In the genomic region with DNA sequence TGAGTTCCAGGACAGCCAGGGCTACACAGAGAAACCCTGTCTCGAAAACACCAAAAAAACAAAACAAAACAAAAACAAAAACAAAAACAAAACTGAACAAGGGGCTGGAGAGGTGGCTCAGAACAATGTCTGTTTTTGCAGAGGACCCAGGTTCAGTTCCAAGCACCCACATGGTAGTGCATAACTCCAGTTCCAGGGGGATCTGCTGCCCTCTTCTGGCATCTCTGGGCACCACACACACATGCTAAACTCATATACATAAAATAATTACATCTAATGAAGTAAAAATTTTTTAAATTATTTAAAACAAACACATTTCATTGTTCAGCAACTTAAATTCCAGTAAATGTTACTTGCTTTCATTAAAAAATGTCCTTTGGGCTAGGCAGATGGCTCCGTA, we compare ENCODE assay signal across 1 mouse cellular context.
TF ChIP-seq lines count a peak whose summit lies in the region.

No protein-coding gene starts in this region.

TF ChIP-seq in MEL, 35 proteins besides CTCF, POLR2A, EP300 and RAD21:
- TF ChIP-seq MYC (IDR thresholded peaks at IDR 0.05; ENCODE audit: low read depth, low read length), result peak; percentile 62; the same call in 1 of the 2 replicates
- TF ChIP-seq SIN3A (IDR thresholded peaks at IDR 0.05; ENCODE audit: low read length), result no peak
- no peak for TF ChIP-seq ZC3H11A (IDR thresholded peaks at IDR 0.05; ENCODE audit: low read depth, low read length)
- TF ChIP-seq ELF1 (IDR thresholded peaks at IDR 0.05; ENCODE audit: low read depth, low read length), result no peak
- no peak for TF ChIP-seq USF1 (IDR thresholded peaks at IDR 0.05; ENCODE audit: low read depth, low read length)
- TF ChIP-seq SMC3 (IDR thresholded peaks at IDR 0.05; ENCODE audit: low read depth, low read length), result peak; percentile 40
- TF ChIP-seq CHD2 (IDR thresholded peaks at IDR 0.05; ENCODE audit: low read length), result no peak
- TF ChIP-seq E2F4 (IDR thresholded peaks at IDR 0.05; ENCODE audit: borderline replicate concordance, low read depth, low read length), result no peak
